Comparison of ENCODE assay signal across 9 mouse cellular contexts in the genomic region with DNA sequence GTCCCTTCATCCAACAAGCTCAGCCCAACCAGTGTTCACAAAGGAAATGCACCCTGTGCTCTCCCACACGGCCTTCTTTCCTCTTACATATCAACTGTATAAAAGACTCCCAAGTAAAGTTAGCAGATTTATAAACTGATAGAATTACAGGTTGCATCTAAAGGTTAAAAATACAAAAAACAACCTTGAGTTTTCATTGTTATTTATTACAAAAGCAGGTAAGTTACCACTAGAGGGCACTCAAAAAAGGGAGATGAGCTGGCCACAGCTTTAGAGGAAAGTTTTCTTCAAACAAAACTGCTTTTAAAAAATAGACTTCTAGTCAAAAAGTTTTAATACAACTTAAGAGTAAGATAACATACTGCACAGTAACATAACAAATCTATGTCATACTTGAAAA. TPM values are rescaled to one million over a fixed set of nuclear protein-coding genes. Genes with fewer than 3 reads are reported as not detected.
DNase-seq lines count a peak whose midpoint lies in the region; ATAC-seq and TF ChIP-seq lines count a peak whose summit lies in the region.
"Had no signal": no experiment of that assay in that cellular context is flagged by ENCODE, and none has a peak within 500 bp of the region (broad histone marks: within the 10 kb centered on the region; RNA-seq: fewer than 3 reads in every experiment).

No protein-coding gene starts in this region.

- no peaks in the 10 kb centered on the region for H3K4me1 ChIP-seq in embryonic facial prominence, embryonic 11.5 days (ENCODE audit: control insufficient read depth, insufficient read depth, low read length)
- peaks cover 3% of the 10 kb centered on the region; the same call in 1 of the 2 replicates for H3K4me1 ChIP-seq in embryonic facial prominence, embryonic 10.5 days
- no peaks in the 10 kb centered on the region for H3K4me1 ChIP-seq in liver, adult 2 months (ENCODE audit: control insufficient read depth, insufficient read depth, low read length)
- H3K4me1 ChIP-seq in thymus, adult 2 months (replicated peaks; ENCODE audit: control insufficient read depth, insufficient read depth, low read length): no peaks in the 10 kb centered on the region

- WGBS in embryonic facial prominence, embryonic 11.5 days: 56% methylated on average over 1 of the region's 1 CpGs
- WGBS in embryonic facial prominence, embryonic 10.5 days: 71% methylated on average over 1 of the region's 1 CpGs
- WGBS in liver, adult 2 months: 35% methylated on average over 1 of the region's 1 CpGs
- WGBS in thymus, adult 2 months: 17% methylated on average over 1 of the region's 1 CpGs

- no peak for ATAC-seq in embryonic facial prominence, embryonic 11.5 days (replicated peaks; ENCODE audit: insufficient number of reproducible peaks, low FRiP score, low TSS enrichment, low read depth)
- ATAC-seq in megakaryocyte, adult 5-6 weeks (ENCODE audit: poor library complexity, severe bottlenecking): peak; percentile 70

- H3K36me3 ChIP-seq in embryonic facial prominence, embryonic 11.5 days (replicated peaks; ENCODE audit: control insufficient read depth, insufficient read depth, low read depth, low read length): no peaks in the 10 kb centered on the region
- H3K36me3 ChIP-seq in embryonic facial prominence, embryonic 10.5 days (replicated peaks): peaks cover 63% of the 10 kb centered on the region
- peaks cover 5% of the 10 kb centered on the region; the same call in 1 of the 2 replicates for H3K36me3 ChIP-seq in liver, adult 2 months (ENCODE audit: control insufficient read depth, insufficient read depth, low read length)
- H3K36me3 ChIP-seq in thymus, adult 2 months (ENCODE audit: control insufficient read depth, insufficient read depth, low read length): peaks cover 41% of the 10 kb centered on the region

- no peaks in the 10 kb centered on the region for H3K9me3 ChIP-seq in embryonic facial prominence, embryonic 11.5 days (replicated peaks; ENCODE audit: control insufficient read depth, low read length)
- H3K9me3 ChIP-seq in embryonic facial prominence, embryonic 10.5 days: no peaks in the 10 kb centered on the region
- H3K9me3 ChIP-seq: hindbrain, embryonic 12.5 days had no signal

- TF ChIP-seq CTCF in liver, adult 2 months (IDR thresholded peaks at IDR 0.05; ENCODE audit: low read depth, low read length): peak; percentile 40; the same call in 1 of the 2 replicates
- TF ChIP-seq CTCF in thymus, adult 2 months (IDR thresholded peaks at IDR 0.05; ENCODE audit: borderline replicate concordance, control insufficient read depth, extremely low read depth, insufficient read depth, low read length, poor library complexity): no peak

- peaks cover 16% of the 10 kb centered on the region; the same call in 1 of the 2 replicates for H3K79me2 ChIP-seq in liver, adult 2 months (ENCODE audit: control insufficient read depth, insufficient read depth, low read length)

- H3K9ac ChIP-seq in embryonic facial prominence, embryonic 11.5 days (replicated peaks; ENCODE audit: low read length): no peak overlapping the region
- H3K9ac ChIP-seq in liver, adult 2 months (ENCODE audit: low read depth, low read length): no peak overlapping the region
- H3K9ac ChIP-seq: hindbrain, embryonic 12.5 days had no signal

- H3K27ac ChIP-seq in embryonic facial prominence, embryonic 11.5 days (replicated peaks; ENCODE audit: low read depth, low read length): no peak overlapping the region
- no peak overlapping the region for H3K27ac ChIP-seq in embryonic facial prominence, embryonic 10.5 days (replicated peaks)
- H3K27ac ChIP-seq in liver, adult 2 months (replicated peaks; ENCODE audit: insufficient read depth, low read depth, low read length): no peak overlapping the region
- no peak overlapping the region for H3K27ac ChIP-seq in thymus, adult 2 months (ENCODE audit: control insufficient read depth, insufficient read depth, low read length)
- H3K27ac ChIP-seq: hindbrain, embryonic 12.5 days had no signal

- H3K4me3 ChIP-seq in embryonic facial prominence, embryonic 11.5 days (ENCODE audit: low read depth, low read length): no peak overlapping the region
- H3K4me3 ChIP-seq in embryonic facial prominence, embryonic 10.5 days: no peak overlapping the region
- no peak overlapping the region for H3K4me3 ChIP-seq in liver, adult 2 months (ENCODE audit: insufficient read depth, low read depth, low read length)
- H3K4me3 ChIP-seq in thymus, adult 2 months (ENCODE audit: control insufficient read depth, insufficient read depth, low read length): no peak overlapping the region
- H3K4me3 ChIP-seq: hindbrain, embryonic 12.5 days had no signal

- H3K4me2 ChIP-seq in embryonic facial prominence, embryonic 11.5 days (ENCODE audit: low read depth, low read length): no peak overlapping the region
- H3K4me2 ChIP-seq: hindbrain, embryonic 12.5 days had no signal

- no peaks in the 10 kb centered on the region for H3K27me3 ChIP-seq in embryonic facial prominence, embryonic 11.5 days (ENCODE audit: control insufficient read depth, insufficient read depth, low read length)
- no peaks in the 10 kb centered on the region for H3K27me3 ChIP-seq in embryonic facial prominence, embryonic 10.5 days (replicated peaks; ENCODE audit: low read depth, poor library complexity, severe bottlenecking)
- H3K27me3 ChIP-seq in liver, adult 2 months (ENCODE audit: control insufficient read depth, insufficient read depth, low read length): no peaks in the 10 kb centered on the region
- H3K27me3 ChIP-seq in thymus, adult 2 months (ENCODE audit: control insufficient read depth, insufficient read depth, low read length): no peaks in the 10 kb centered on the region
- H3K27me3 ChIP-seq: hindbrain, embryonic 12.5 days had no signal

- TF ChIP-seq POLR2A in liver, adult 2 months (IDR thresholded peaks at IDR 0.05; ENCODE audit: extremely low read depth, insufficient read depth, low read length): no peak
- TF ChIP-seq POLR2A in thymus, adult 2 months (IDR thresholded peaks at IDR 0.05; ENCODE audit: control insufficient read depth, extremely low read depth, insufficient read depth, low read length, poor library complexity): no peak

- peak; percentile 72 for DNase-seq in embryonic facial prominence, embryonic 11.5 days (ENCODE audit: low spot score)
- no peak for DNase-seq in embryonic facial prominence, embryonic 10.5 days (ENCODE audit: low spot score)
- peak; percentile 46 for DNase-seq in liver, adult 2 months (ENCODE audit: extremely low read depth, low read depth, low spot score)
- DNase-seq in liver (no peak), MN1 (ENCODE audit: low spot score) (peak; percentile 58)
- no peak for DNase-seq in natural killer cell, adult 2 months (ENCODE audit: low spot score in 2 of 2)
- DNase-seq in thymus, adult 2 months: no peak

RNA-seq across cellular contexts. Expression of a gene that starts 7.5 kb away (rescaled TPM):
- polyA plus RNA-seq in embryonic facial prominence, embryonic 11.5 days (2014; fragmentation: Nextera tagmentation; extraction: Ambion mirVana): 100 and 116 TPM in 2 replicates
- polyA plus RNA-seq in embryonic facial prominence, embryonic 10.5 days (2016; fragmentation: Nextera tagmentation; extraction: Ambion mirVana): 87.8 and 89.7 TPM in 2 replicates
- 9.9 and 11.8 TPM in 2 replicates for total RNA-seq in liver, adult 2 months (2014; rRNA removed)
- polyA plus RNA-seq in liver, adult 2 months (2012; rRNA removed): 6.1 and 8.4 TPM in 2 replicates
- total RNA-seq in megakaryocyte, adult 5-6 weeks (2015): 50.0 and 61.1 TPM in 2 replicates
- total RNA-seq in megakaryocyte, adult 5-6 weeks (2017): 22.3 and 24.2 TPM in 2 replicates
- polyA plus RNA-seq in thymus, adult 2 months (2012; rRNA removed): 30.3 and 36.2 TPM in 2 replicates

RNA-seq across cellular contexts. Expression of a gene that starts 31.6 kb away (rescaled TPM):
- polyA plus RNA-seq in embryonic facial prominence, embryonic 11.5 days (2014; fragmentation: Nextera tagmentation; extraction: Ambion mirVana): 29.8 and 33.2 TPM in 2 replicates
- 27.6 and 29.8 TPM in 2 replicates for polyA plus RNA-seq in embryonic facial prominence, embryonic 10.5 days (2016; fragmentation: Nextera tagmentation; extraction: Ambion mirVana)
- 50.1 and 61.1 TPM in 2 replicates for total RNA-seq in liver, adult 2 months (2014; rRNA removed)
- 18.0 and 20.9 TPM in 2 replicates for polyA plus RNA-seq in liver, adult 2 months (2012; rRNA removed)
- 28.2 and 30.7 TPM in 2 replicates for total RNA-seq in megakaryocyte, adult 5-6 weeks (2015)
- total RNA-seq in megakaryocyte, adult 5-6 weeks (2017): 23.4 and 24.1 TPM in 2 replicates
- 5.1 and 5.3 TPM in 2 replicates for polyA plus RNA-seq in thymus, adult 2 months (2012; rRNA removed)

RNA-seq across cellular contexts. Expression of a gene that starts 31.7 kb away (rescaled TPM):
- polyA plus RNA-seq in embryonic facial prominence, embryonic 11.5 days (2014; fragmentation: Nextera tagmentation; extraction: Ambion mirVana): 0.13 TPM in 2 replicates
- polyA plus RNA-seq in embryonic facial prominence, embryonic 10.5 days (2016; fragmentation: Nextera tagmentation; extraction: Ambion mirVana): 0.32 and 0.40 TPM in 2 replicates
- 0.13 and 0.18 TPM in 2 replicates for total RNA-seq in liver, adult 2 months (2014; rRNA removed)
- polyA plus RNA-seq in liver, adult 2 months (2012; rRNA removed): 0.02 TPM in 1 of 2 replicates, not detected in the other
- total RNA-seq in megakaryocyte, adult 5-6 weeks (2015): 0.52 and 1.3 TPM in 2 replicates
- total RNA-seq in megakaryocyte, adult 5-6 weeks (2017): 0.28 and 0.55 TPM in 2 replicates
- 1.2 and 1.6 TPM in 2 replicates for polyA plus RNA-seq in thymus, adult 2 months (2012; rRNA removed)

Comparison
In these comparisons a context has a peak if more than half of its experiments do, and no peak if none do; other contexts are left out.
1. DNase-seq: peak in embryonic facial prominence, embryonic 11.5 days (single experiment), liver, adult 2 months (single experiment) and MN1 (single experiment); none in embryonic facial prominence, embryonic 10.5 days (single experiment), liver (single experiment), natural killer cell, adult 2 months (0 of 2) and thymus, adult 2 months (single experiment).